Mouse (Mus musculus) liver, embryonic 14.5 days (tissue): ENCODE data around the gene Rnf208.

ENCODE experiments used
- CTCF ChIP-seq: IDR thresholded peaks from 2 replicates; pipeline ENCODE4 v1.5.1; 2016; ENCODE audit warnings: antibody characterized with exemption, low read depth, control low read depth
- EP300 ChIP-seq: IDR thresholded peaks from 2 replicates; pipeline ENCODE4 v1.6.1; 2016; ENCODE audit warnings: antibody characterized with exemption, low read depth

GRCm38 (mm10) chr2:25233421-25233820 lies 8.6 kb upstream of the Rnf208 start:
- TF ChIP-seq CTCF (no peak), EP300 (no peak)
